Mouse (Mus musculus) erythroblast, embryonic 14.5 days (primary cell): ENCODE data around the gene Rita1.

Experiments used
- GATA1 ChIP-seq: IDR thresholded peaks from 2 replicates; pipeline ENCODE4 v1.6.1; 2012; ENCODE audit warnings: low read length, inconsistent platforms, mixed read lengths
- TAL1 ChIP-seq: IDR thresholded peaks from 3 replicates; pipeline ENCODE4 v1.6.1; 2012; ENCODE audit warnings: low read length, inconsistent platforms, mixed read lengths

GRCm38 (mm10) chr5:120647814-120648491 lies 35.6 kb upstream of the Rita1 start:
- TF ChIP-seq TAL1, result no peak
- no peak for TF ChIP-seq GATA1
